Mouse (Mus musculus): ENCODE measurements at regions not wholly inside any gene's neighbourhood (a gene's known extent, or its start where the extent isn't known, plus 50 kb on each side); places are given as distances from the start of the nearest gene placed in this dataset.

- DNase-seq (ENCODE audit: extremely low spot score, low spot score) = no peak
Measured at GRCm38 (mm10) chr15:62104653-62105052, 1181.8 kb upstream of the A1bg start.

GRCm38 (mm10) chr15:62099683-62100082 is 1176.9 kb upstream of the A1bg start:
- DNase-seq (ENCODE audit: extremely low spot score, low spot score) = no peak

GRCm38 (mm10) chr15:62098791-62099660 is 1176.2 kb upstream of the A1bg start:
- no peak for DNase-seq (ENCODE audit: extremely low spot score, low spot score)

- DNase-seq (ENCODE audit: extremely low spot score, low spot score) = no peak
Measured at GRCm38 (mm10) chr15:62096778-62097177, 1174.0 kb upstream of the A1bg start.

DNA sequence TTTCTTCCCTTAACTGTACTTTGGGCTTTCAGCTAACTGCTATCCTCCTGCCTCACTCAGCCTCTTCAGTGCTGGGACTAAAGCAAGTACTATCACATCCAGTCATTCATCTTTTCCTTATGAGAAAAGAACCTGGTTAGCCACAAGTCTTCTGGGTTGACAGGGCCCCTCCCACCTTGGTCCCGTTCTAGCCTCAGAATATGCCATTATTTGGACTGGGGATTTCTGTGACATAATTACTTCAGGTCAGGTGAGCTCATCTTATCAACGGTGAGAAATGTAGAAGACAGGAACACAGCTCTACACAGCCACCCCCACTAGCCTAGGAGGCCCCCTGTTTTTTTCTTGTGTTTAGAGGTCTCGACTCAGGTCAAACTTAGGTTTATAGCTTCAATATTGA is 1172.4 kb upstream of the A1bg start:
- DNase-seq (ENCODE audit: extremely low spot score, low spot score) = no peak

GRCm38 (mm10) chr15:62093672-62094071 is 1170.9 kb upstream of the A1bg start:
- DNase-seq (ENCODE audit: extremely low spot score, low spot score) = no peak

GRCm38 (mm10) chr15:62092671-62093185 is 1169.9 kb upstream of the A1bg start:
- DNase-seq (ENCODE audit: extremely low spot score, low spot score) = peak; percentile 35

DNA sequence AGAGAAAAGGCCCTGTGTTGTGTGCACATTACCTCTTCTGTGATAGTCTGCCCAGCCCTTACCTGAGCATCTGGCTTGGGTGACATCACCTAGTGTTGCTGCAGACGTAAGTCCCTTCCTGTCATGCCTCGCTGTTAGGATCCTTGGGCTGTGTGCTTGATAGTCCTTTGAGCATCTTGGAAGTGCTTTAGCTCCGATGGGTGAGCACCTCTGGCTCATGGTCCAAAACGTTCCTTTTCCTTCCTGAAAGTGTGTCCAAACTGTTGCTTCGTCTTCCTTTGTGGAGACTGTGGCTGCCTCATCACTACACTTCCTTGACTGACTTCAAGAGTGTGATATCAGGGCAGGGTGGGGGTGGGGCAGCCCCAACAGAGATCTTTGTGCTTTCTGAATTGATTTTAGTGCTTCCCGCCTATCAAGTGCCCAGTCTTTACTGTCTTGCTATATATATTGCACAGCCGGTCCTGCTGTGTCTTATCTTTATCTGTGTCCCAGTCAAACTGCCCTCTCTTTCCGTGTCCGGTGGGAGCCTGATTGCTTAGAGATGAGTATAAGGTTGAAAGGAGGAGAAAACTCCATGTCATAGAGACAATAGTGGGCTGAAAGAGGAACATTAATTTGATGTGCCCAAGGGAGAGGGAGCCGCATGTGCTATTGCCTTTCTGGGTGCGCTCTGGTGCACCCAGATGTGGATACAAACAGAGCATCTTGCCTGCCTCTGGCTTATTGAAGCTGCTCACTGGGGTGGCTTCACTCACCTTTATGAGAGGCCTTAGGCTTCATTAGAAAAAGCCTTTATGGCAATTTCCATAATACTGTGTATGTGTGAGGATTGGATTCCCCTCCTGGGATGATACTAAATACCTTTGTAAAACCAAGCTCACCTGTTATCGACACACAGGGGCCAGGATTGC is 1169.2 kb upstream of the A1bg start:
- DNase-seq (ENCODE audit: extremely low spot score, low spot score) = no peak

DNA sequence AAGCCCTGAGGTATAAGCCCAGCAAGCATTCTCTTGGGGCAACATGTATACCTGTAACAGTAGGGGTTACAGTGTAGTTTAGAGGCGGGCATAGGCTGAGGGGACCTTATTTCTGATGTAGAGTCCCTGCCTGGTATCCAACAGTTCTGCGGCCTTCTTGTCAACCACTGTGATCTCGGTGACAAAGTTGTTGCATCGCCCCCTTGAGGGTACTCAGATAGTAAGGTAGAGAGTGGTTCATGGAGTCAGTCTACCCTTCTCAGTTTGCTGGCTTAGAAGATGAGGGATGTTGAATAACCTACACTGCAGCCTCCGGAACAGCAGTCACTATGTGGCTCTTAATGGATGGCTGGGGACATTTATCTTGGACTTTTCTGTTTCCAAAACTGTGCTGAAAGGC is 1168.3 kb upstream of the A1bg start:
- DNase-seq (ENCODE audit: extremely low spot score, low spot score) = no peak

DNA sequence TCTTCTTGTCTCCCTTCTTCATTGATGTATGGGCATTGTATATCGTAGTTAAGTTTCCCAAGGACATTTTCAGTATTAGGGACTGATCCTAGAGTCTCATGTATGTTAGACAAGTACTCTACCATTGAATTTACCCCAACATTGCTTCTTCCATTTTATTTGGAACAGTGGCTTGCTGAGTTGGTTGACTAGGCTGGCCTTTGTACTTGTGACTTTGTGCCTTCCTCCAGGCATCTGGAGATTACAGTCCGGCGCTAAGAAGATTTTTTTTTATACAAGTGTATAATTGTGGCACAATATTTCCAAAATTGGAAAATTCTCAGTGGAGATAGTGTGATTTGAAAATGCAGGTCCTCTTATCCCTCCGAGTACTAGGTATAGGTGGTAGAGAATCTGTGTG is 1165.5 kb upstream of the A1bg start:
- DNase-seq (ENCODE audit: extremely low spot score, low spot score) = no peak

GRCm38 (mm10) chr15:62087755-62088154 is 1164.9 kb upstream of the A1bg start:
- no peak for DNase-seq (ENCODE audit: extremely low spot score, low spot score)

GRCm38 (mm10) chr15:62086037-62086436 is 1163.2 kb upstream of the A1bg start:
- no peak for DNase-seq (ENCODE audit: extremely low spot score, low spot score)

DNA sequence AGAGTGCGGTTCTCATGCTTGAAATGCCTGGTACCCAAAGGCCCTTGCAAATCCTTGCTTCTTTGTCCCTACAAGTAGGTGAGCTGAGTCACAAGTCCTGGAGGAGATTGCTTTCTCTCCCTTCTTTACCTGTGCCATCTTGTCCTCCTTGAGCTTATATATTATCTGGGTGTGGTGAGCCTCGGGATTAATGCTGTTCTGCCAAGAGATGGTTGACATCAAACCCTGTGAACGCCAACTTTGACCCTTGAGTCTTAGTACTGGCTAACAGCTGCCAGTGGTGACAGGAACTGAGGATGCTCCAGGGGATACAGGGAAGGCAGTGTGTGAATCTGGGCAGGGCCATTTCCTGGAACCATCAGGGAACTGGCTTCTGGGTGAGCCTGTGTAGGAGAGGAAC is 1160.5 kb upstream of the A1bg start:
- DNase-seq (ENCODE audit: extremely low spot score, low spot score) = no peak

- DNase-seq (ENCODE audit: extremely low spot score, low spot score) = no peak
Measured at GRCm38 (mm10) chr15:62082539-62082938, 1159.7 kb upstream of the A1bg start.

- no peak for DNase-seq (ENCODE audit: extremely low spot score, low spot score)
Measured at GRCm38 (mm10) chr15:62079155-62080109, 1156.6 kb upstream of the A1bg start.

GRCm38 (mm10) chr15:62076552-62077234 is 1153.9 kb upstream of the A1bg start:
- no peak for DNase-seq (ENCODE audit: extremely low spot score, low spot score)

DNA sequence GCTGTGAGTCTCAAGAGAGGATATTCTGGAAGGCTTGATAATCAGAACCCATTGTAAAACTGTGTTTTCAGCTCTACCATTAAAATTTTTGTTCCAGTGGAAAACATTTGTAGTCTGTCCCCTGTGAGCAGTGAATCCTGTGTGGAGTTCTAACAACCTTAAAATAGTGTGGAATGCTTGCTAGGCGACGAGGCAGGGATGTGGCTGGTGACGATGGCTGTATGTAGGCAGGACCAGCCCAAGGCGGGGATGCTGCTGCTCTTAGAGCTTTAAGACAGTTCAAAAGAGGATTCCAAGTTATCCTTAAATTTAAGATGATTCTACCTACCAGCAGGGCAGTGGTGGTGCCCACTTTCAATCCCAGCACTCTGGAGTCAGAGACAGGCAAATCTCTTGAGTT is 1151.9 kb upstream of the A1bg start:
- DNase-seq (ENCODE audit: extremely low spot score, low spot score) = no peak

- DNase-seq (ENCODE audit: extremely low spot score, low spot score) = no peak
Measured at GRCm38 (mm10) chr15:62073595-62073994, 1150.8 kb upstream of the A1bg start.

DNA sequence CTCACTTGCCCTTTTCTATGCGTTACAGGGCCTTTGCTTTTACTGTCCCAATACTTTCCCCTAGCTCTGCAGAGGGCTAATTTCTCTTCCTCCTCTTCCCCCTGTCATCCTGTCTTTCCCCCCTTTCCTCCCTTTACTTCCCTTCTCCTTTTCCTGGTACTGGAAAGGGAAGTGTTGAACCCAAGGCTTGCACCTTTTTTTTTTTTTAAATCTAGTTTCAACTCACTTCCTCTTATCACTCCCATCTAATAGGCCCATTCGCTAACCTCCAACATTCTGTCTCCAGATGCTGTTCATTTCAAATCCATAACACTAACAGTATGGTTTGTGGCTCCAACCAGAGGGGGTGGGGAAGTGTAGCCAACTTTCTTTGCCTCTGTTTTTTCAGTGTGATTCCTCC is 1148.5 kb upstream of the A1bg start:
- no peak for DNase-seq (ENCODE audit: extremely low spot score, low spot score)

GRCm38 (mm10) chr15:62068422-62069160 is 1145.8 kb upstream of the A1bg start:
- no peak for DNase-seq (ENCODE audit: extremely low spot score, low spot score)

Measured in neural tube, embryonic 10.5 days (tissue).